Mouse (Mus musculus) forebrain, postnatal 0 days (tissue): ENCODE data around the gene Tbc1d19. TPM values are rescaled to one million over a fixed set of nuclear protein-coding genes. Genes with fewer than 3 reads are reported as not detected.

Experiments used
- ATAC-seq: fragments of 200-750 bp; cut with Nextera tagmentation; 2 replicates; pipeline ENCODE4 v1.8.0; 2017; ENCODE audit warnings: mild to moderate bottlenecking, moderate library complexity
- DNase-seq: peaks from one replicate; pipeline ENCODE4 v3.0.0-alpha.2; 2015
- H3K27ac ChIP-seq: fragments of 300-500 bp; sonication (generic); 2 replicates; pipeline ENCODE4 v1.5.1; 2014; ENCODE audit warnings: low read depth, mild to moderate bottlenecking, antibody characterized with exemption, low read length, moderate library complexity, mixed read lengths
- H3K27me3 ChIP-seq: fragments of 300-500 bp; sonication (generic); 2 replicates; pipeline ENCODE4 v1.6.1; 2014; ENCODE audit warnings: mild to moderate bottlenecking, low read length, mixed read lengths; ENCODE audit not compliant: insufficient read depth
- H3K36me3 ChIP-seq: fragments of 300-500 bp; sonication (generic); 2 replicates; pipeline ENCODE4 v1.6.1; 2014; ENCODE audit warnings: mild to moderate bottlenecking, moderate library complexity; ENCODE audit not compliant: insufficient read depth
- H3K4me1 ChIP-seq: fragments of 300-500 bp; sonication (generic); 2 replicates; pipeline ENCODE4 v1.6.1; 2014; ENCODE audit warnings: antibody characterized with exemption; ENCODE audit not compliant: insufficient read depth
- H3K4me2 ChIP-seq: fragments of 300-500 bp; sonication (generic); 2 replicates; pipeline ENCODE4 v1.6.1; 2014; ENCODE audit warnings: low read depth, mild to moderate bottlenecking, moderate library complexity
- H3K4me3 ChIP-seq: fragments of 300-500 bp; sonication (generic); 2 replicates; pipeline ENCODE4 v1.5.1; 2014; ENCODE audit warnings: low read depth, low read length, mixed read lengths
- H3K9ac ChIP-seq: fragments of 300-500 bp; sonication (generic); 2 replicates; pipeline ENCODE4 v1.6.1; 2014; ENCODE audit warnings: mild to moderate bottlenecking
- H3K9me3 ChIP-seq: fragments of 300-500 bp; sonication (generic); 2 replicates; pipeline ENCODE4 v1.6.1; 2016; ENCODE audit warnings: low read length
- CTCF ChIP-seq: sonication (generic); IDR thresholded peaks from 2 replicates; pipeline ENCODE4 v1.5.1; 2016; ENCODE audit warnings: antibody characterized with exemption, control low read depth, low read depth
- WGBS: fragments of 180-500 bp; shearing (Covaris S2); extraction: QIAGEN DNeasy Blood & Tissue Kit; methylation state at CpG from one replicate; pipeline ENCODE4 v1.1.7; 2014; 5-methylcytosine and 5-hydroxymethylcytosine counted together
- polyA plus RNA-seq: library from polyadenylated mRNA; unstranded; fragments of >200 nt; fragmentation: Nextera tagmentation; extraction: Ambion mirVana; gene quantifications from 2 replicates; pipeline ENCODE4 v1.2.1, GENCODE M21; 2015
- total RNA-seq: library from RNA; depleted of rRNA; stranded (reverse); fragments of >200 nt; gene quantifications from 2 replicates; pipeline ENCODE4 v1.2.3, GENCODE M21; 2014

Gene Tbc1d19
- total and polyA plus RNA-seq, 2 experiments from 2014 or later, result 44.1 to 58.8 TPM

GRCm38 (mm10) chr5:53902757-53903156, 93.4 kb downstream of the Tbc1d19 start:
- DNase-seq, result no peak
- Histone ChIP-seq H3K4me3 (no peak overlapping the region), H3K36me3 (peaks cover 26% of the 10 kb centered on the region), H3K9me3 (no peaks in the 10 kb centered on the region), H3K4me2 (no peak overlapping the region), H3K4me1 (no peaks in the 10 kb centered on the region), H3K27me3 (no peaks in the 10 kb centered on the region), H3K27ac (no peak overlapping the region), H3K9ac (no peak overlapping the region)
- no peak for TF ChIP-seq CTCF
- no peak for ATAC-seq
- WGBS, result 92% methylated on average over 3 of the region's 3 CpGs

GRCm38 (mm10) chr5:53909201-53909600, 99.8 kb downstream of the Tbc1d19 start:
- Histone ChIP-seq H3K27ac (no peak overlapping the region), H3K36me3 (peaks cover 5% of the 10 kb centered on the region; the same call in 1 of the 2 replicates), H3K4me1 (no peaks in the 10 kb centered on the region), H3K27me3 (no peaks in the 10 kb centered on the region), H3K4me3 (no peak overlapping the region), H3K4me2 (no peak overlapping the region), H3K9me3 (0 out of 2 replicates have a peak, but pooled peaks cover 3% of the 10 kb centered on the region), H3K9ac (no peak overlapping the region)
- ATAC-seq (no peak), DNase-seq (no peak)
- 91% methylated on average over 3 of the region's 3 CpGs for WGBS
- no peak for TF ChIP-seq CTCF

GRCm38 (mm10) chr5:53920416-53920815, 111.0 kb downstream of the Tbc1d19 start:
- whole genome bisulfite sequencing, result 67% methylated on average over 2 of the region's 2 CpGs
- H3K4me1 ChIP-seq, result no peaks in the 10 kb centered on the region
- TF ChIP-seq CTCF, result no peak
- H3K36me3 ChIP-seq, result no peaks in the 10 kb centered on the region
- H3K4me3 ChIP-seq, result no peak overlapping the region
- no peak overlapping the region for H3K9ac ChIP-seq
- H3K9me3 ChIP-seq, result no peaks in the 10 kb centered on the region
- no peak for DNase-seq
- no peak overlapping the region for H3K27ac ChIP-seq
- ATAC-seq, result no peak
- no peak overlapping the region for H3K4me2 ChIP-seq
- H3K27me3 ChIP-seq, result no peaks in the 10 kb centered on the region

GRCm38 (mm10) chr5:53922149-53922904, 112.9 kb downstream of the Tbc1d19 start:
- H3K4me3 ChIP-seq, result no peak overlapping the region
- WGBS, result 27% methylated on average over 10 of the region's 10 CpGs
- H3K9me3 ChIP-seq, result no peaks in the 10 kb centered on the region
- H3K9ac ChIP-seq, result no peak overlapping the region
- H3K27ac ChIP-seq, result no peak overlapping the region
- H3K27me3 ChIP-seq, result no peaks in the 10 kb centered on the region
- no peaks in the 10 kb centered on the region for H3K36me3 ChIP-seq
- peak; percentile 23 for ATAC-seq
- no peak for TF ChIP-seq CTCF
- H3K4me2 ChIP-seq, result no peak overlapping the region
- no peaks in the 10 kb centered on the region for H3K4me1 ChIP-seq
- no peak for DNase-seq

- Histone ChIP-seq H3K4me1 (no peaks in the 10 kb centered on the region), H3K36me3 (no peaks in the 10 kb centered on the region), H3K27ac (no peak overlapping the region), H3K4me2 (no peak overlapping the region), H3K4me3 (no peak overlapping the region), H3K9ac (no peak overlapping the region), H3K27me3 (no peaks in the 10 kb centered on the region), H3K9me3 (no peaks in the 10 kb centered on the region)
- DNase-seq (no peak), ATAC-seq (no peak)
- peak; percentile 20; the same call in 1 of the 2 replicates for TF ChIP-seq CTCF
- 71% methylated on average over 4 of the region's 4 CpGs for WGBS
Observed at GRCm38 (mm10) chr5:53924005-53924404, 114.6 kb downstream of the Tbc1d19 start.

- Histone ChIP-seq H3K27ac (no peak overlapping the region), H3K4me1 (no peaks in the 10 kb centered on the region), H3K4me3 (no peak overlapping the region), H3K4me2 (no peak overlapping the region), H3K27me3 (no peaks in the 10 kb centered on the region), H3K9me3 (no peaks in the 10 kb centered on the region), H3K9ac (no peak overlapping the region), H3K36me3 (no peaks in the 10 kb centered on the region)
- TF ChIP-seq CTCF, result no peak
- WGBS, result 82% methylated on average over 11 of the region's 11 CpGs
- ATAC-seq (no peak), DNase-seq (no peak)
Observed at GRCm38 (mm10) chr5:53926301-53926855, 117.0 kb downstream of the Tbc1d19 start.

- H3K4me2 ChIP-seq, result no peak overlapping the region
- H3K4me1 ChIP-seq, result no peaks in the 10 kb centered on the region
- WGBS, result 89% methylated on average over 7 of the region's 7 CpGs
- no peak for TF ChIP-seq CTCF
- H3K4me3 ChIP-seq, result no peak overlapping the region
- H3K27me3 ChIP-seq, result no peaks in the 10 kb centered on the region
- ATAC-seq (no peak; the same call in 1 of the 2 replicates), DNase-seq (no peak)
- H3K27ac ChIP-seq, result no peak overlapping the region
- no peak overlapping the region for H3K9ac ChIP-seq
- H3K36me3 ChIP-seq, result no peaks in the 10 kb centered on the region
- no peaks in the 10 kb centered on the region for H3K9me3 ChIP-seq
Observed at GRCm38 (mm10) chr5:53927886-53928285, 118.5 kb downstream of the Tbc1d19 start.
